Mouse (Mus musculus) forelimb bud, embryonic 11.5 days (tissue): Measurements from ENCODE around the gene Zfp664.

Experiments used
- DNase-seq: peaks from one replicate; pipeline ENCODE4 v3.0.0-alpha.2; 2012; ENCODE audit warnings: low read depth, low spot score

Zfp664 gene

DNA sequence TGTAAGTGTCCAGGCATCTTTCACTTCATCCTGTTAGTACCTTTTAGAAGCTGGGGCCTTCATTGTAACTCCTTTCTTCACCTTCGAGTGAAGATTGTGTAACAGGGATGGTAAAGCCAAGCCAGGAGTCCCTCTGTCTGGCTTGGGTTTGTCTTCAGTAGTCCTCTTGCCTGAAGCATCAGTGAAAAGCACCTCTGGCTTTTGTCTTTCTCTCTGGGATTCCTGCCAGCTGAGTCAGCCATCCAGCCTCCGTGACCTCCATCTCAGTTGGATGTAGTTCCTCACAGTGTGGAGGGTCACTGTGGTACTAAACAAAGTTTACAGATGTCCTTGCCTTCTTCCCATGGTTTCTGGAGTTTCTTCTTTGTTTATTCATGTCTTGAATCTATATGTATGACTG lies 9.5 kb downstream of the Zfp664 start:
- DNase-seq, result no peak

DNA sequence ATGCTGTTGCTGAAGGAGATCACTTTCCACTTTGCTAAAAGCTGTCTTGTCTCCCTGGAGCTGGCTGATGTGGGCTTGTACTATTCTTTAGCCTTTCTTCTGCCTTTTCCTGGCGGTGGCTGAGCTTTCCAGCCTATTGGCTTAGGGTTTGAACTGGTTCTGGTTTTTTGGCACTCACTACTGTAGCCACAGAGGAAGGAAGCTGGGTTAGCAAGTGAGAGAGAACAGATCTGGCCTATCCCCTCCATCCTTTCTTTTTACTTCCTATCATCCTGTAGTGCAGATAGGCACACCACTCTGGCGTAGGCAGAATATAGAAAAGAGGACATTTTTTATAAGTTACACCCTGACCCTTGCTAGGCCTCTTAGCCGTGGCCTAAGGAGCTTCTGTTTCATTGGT lies 10.6 kb downstream of the Zfp664 start:
- no peak for DNase-seq

DNA sequence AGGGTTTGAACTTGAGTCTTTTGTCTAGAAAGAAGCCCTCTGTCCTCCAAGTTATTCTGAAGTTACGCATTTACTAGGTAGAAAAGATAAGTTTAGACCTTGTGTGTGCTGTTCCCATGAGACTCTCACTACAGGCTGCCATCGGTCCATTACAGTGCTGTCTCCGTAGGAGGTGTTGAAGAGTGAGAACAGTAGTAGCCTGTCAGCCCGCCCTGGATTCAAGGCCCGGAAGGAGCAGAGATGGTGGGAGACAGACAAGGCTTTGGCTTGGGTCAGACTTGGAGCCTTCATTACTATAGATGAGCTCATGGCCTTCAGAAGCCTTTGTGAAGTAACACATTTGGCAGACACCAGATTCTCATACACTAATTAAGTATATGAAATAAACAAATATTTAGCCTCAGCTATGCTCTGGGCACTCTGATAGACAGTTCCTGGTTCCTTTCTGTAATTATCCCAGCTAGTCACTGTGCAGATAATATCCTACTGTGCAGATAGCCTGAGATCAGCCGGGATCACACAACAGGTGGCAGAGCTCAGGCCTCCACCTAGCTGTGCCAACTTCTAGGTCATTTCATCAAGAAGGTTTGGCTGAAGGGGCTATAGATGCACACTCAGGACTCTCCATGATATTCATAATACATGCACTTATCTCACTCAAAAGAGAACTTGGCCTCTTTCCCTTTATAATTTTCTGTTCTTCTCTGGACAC lies 11.6 kb downstream of the Zfp664 start:
- no peak for DNase-seq

DNA sequence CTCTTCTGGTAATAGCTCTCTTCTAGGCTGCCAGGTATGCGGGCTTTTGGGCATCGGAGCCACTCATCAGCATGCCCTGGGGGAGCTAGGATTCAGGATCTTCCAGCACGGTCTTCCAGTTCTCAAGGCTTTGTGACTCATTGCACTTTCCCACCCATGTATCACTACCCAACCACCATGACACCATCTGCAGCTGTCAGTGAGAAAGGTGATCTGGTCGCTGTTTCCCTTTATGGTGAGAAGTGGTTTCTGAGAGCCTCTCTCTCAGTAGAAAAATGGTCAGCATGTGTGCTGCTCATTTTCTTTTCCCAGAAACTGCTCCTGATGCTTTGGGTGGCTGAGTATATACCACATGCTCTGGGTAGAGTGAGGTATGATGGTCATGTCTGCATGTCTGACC lies 16.8 kb downstream of the Zfp664 start:
- DNase-seq, result no peak

DNA sequence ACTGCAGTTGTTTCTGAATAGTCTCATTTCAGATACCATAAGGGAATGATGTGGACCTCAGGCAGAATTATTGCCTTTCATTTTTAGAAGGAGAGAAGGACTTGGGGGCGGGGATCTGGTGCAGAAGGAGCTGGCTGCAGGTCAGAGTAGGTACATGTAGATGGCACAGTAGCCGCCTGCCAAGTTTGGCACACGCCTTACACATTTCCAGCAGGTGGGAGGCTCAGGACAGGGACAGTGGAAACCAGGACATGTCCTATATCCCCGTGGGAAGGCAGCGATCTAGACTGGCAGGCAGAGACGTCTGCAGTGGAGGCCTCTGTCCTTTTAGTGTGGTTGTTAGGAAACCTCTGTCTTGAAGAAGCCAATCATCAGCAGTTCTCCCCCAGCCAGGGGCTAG lies 17.3 kb downstream of the Zfp664 start:
- no peak for DNase-seq

DNA sequence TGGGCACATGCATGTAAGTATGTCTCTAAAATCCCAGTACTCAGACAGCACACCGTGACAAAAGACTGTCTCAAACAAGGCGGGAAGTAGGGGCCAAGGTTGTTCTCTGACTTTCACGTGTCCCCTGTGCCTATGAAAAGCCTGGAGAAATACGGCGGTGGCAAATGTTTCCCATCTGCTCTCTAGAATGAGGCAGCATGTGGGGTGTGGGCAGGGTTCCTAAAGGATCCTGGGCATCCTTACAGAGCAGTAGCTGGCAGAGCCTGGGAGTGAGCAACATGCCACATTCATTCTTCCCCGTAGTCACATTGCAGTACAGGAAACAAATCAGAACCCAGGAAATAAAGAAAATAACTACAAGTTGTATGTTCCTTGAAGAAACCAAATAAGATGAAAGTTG lies 21.4 kb downstream of the Zfp664 start:
- no peak for DNase-seq

DNA sequence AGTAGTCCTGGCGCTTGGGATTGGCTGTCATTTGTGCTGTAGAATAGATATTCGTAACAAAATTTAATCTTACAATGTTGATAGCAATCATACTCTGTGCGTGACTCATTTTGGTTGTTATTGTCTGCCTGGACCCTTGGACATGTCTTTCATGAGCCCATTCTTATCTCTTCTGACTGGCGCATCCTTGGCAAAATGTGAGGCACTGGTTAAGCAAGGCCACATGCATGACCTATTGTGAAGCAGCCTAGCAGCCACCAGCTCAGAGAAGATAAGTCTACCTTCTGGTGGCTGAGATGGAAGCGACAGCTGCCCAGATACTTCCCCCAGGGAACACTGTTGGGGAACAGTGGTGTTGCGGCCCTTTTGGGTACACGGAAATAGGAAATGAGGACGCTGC lies 26.2 kb downstream of the Zfp664 start:
- DNase-seq, result no peak

DNA sequence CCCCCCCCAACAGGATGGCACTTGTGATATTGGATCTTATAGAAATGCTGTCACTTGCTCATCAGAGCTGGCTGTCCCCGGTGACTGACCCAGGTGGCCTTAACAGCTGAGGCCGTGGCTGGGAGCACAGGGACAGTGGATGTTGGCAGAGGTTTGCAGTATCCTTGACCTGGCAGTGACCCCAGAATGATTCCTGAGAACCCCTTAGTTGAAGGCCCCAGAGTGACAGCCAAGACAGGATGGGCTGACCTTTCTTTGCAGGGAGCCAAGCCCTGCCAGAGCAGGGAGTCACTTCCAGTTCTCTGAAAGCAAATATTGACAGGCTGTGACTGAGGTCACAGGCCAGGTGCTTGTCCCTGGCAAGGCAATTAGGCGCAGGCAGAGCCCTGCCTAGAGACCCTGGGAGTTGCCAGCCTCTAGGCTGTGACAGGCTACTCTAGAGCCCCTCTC lies 29.5 kb downstream of the Zfp664 start:
- no peak for DNase-seq

DNA sequence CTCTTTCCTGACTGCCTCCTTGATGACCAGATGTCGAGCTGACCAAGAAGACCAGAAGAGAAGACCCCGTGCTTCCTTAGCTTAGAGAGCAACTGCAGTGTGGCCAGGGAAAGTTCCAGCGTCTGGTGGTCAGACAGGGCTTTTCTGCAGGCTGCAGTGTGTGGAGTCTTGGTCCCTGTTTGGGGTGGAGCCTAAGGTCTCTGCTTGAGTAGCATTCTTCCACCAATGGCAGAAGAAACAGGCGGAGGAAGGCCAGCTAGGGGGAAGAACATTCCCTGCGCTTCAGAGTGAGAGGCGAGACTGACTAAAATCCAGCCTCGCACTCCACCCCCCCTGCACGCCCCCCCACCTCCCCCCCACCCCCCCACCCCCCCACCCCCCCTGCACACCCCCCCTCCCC lies 33.6 kb downstream of the Zfp664 start:
- no peak for DNase-seq

DNA sequence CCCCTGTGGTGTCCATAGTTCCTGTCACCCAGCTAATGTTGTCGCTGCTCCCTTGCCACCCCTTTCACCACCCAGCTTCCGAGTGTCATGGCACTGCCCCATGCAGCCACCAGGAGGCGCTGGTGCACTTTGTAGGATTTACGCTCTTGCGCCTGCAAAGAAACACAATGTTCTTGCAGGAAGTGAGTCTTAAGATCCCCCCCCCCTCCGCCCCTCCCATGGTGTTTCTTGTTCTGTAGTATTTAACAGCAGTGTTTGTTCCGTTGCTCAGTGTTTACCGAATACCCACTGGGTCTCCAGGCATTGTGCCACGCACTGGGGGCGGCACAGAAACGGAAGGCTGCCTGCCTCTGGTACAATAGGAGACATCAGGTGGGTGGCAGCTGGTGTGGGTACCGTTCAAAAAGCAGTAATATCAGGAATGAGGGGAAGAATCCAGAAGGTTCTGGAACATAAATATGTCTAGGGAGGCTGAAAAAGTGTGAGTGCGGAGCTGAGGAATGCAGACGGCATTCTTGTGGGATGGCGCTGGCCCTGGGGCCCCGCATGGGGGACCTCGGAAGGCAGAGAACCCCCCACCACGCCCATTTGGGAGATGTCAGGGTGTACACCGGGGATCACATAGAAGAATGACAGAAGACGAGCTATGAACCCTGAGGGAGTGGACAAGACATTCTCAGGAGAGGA lies 37.6 kb downstream of the Zfp664 start:
- peak; percentile 79 for DNase-seq

DNA sequence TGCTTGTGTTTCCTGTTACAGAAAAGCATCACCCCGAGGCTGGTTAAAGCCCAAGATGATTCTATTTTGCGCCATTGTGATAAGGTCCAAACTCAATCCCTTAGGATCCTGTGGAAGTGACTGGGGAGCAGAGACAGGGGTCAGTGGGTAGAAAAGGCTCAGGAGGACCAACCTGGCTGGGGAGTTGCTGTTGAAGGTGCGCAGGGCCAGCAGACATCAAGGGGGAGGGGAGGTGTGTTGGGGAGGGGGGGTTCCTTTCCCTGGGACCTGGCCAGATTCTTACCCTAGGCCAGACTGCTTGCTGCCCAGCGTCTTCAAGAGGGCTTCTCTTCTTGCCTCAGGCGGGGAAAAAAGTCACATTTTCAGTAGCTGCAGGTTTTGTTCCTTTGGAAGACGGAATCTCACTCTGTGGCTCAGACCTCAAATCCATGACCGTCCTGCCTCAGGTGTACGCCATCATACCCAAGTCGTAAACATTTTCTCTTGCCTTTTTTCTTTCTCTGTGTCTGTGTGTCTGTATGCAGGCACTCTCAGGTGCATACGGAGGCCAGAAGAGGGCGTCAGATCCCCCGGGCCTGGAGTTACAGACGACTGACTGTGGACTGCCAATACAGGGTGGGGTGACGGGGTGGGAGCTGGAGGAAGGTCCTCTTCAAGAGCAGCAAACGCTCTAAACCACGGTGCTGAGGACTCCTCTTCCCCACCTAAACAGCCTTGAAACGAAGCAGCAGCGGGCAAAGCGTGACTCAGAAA lies 38.4 kb downstream of the Zfp664 start:
- no peak for DNase-seq

DNA sequence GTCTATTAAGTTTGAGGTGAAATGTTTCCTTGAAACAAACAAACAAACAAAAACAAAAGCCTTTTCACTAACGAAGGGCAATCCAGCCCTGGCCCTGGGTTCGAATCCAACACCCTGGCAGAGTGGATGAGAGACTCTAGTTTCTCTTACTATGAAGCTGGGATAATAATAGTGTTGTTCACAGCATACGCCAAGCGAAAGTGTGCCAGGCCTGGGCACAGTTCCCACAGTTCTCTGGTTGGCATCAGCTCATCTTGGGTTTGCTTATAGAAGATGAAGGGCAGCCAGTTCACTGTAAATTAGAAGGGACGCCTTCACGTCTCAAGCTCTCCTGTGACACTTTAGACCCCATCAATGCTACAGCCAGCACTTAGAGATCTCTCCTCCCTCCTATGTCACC lies 39.2 kb downstream of the Zfp664 start:
- no peak for DNase-seq

DNA sequence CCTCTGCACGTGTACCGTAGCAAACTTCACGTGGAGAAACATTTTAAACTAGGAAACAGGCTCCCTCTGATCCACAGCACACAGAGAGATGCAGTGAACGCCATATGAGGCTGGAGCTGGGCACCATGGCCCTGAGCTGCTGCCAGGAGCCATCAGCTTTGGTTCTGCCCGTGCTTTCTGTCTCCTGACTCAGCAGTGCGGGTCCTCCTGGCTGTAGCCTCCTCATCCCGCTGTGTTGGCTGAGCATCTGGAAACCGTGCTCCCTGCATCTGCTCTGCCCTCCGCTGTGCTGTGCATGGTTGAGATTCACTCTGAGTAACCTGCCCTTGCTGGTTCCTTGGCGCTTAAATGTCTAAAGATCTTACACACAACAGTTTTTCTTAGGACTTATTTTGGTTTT lies 39.7 kb downstream of the Zfp664 start:
- DNase-seq, result no peak

DNA sequence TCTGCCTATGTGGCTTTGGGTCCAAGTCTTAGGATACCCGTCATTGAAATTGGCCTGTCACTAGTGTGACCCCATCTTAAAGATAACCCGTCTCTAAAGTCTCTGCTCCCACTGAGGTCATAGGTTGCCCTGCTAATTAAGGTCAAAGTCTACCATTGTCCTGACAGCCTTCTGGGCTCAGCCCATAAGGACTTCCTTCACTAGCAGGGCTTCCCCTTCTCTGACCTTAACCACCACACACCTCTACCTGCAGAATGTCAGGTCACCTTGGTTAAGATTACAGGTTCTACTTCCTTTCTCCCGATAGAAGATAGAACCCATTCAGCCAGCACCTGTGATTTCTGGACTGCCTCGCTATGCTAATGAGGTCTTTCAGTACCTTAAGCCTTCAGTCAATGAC lies 41.4 kb downstream of the Zfp664 start:
- DNase-seq, result no peak

DNA sequence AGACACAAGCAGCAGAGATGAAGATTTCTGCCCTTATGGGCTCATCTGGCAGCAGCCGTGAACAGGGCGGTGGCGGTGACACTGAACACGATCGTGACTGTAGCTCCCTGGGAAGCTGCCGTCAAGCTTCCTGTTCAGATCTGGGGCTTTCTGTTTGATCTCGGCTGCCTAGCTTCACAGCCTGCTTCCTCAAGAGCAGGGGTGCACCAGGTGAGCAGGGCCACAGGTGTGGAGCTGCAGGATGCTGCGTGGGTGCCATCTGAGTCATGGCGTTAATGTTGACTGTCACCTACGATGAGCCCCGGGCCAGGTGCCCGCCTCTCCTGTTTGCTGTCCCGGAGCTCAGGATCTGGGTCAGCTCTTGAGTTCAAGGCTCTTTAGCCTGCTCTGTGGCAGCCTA lies 44.4 kb downstream of the Zfp664 start:
- no peak for DNase-seq

DNA sequence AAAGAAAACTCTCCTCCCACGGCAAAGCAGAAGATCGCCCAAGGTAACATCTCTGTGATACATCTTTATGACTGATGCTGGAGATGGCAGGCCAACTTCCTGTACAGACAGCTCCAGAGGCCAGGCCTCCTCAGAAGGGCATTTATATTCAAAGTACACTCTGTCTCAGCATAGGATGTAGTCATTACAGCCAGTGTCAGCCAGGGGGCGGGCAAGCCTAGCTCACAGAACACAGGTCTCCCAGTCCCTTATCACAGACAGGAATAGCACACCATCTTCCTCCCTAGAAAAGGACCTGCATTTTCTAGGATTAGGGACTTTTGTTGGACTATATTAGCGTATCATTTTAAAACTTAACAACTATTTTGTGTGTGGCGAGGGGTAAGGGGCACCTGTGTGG lies 46.4 kb downstream of the Zfp664 start:
- DNase-seq, result peak; percentile 55

DNA sequence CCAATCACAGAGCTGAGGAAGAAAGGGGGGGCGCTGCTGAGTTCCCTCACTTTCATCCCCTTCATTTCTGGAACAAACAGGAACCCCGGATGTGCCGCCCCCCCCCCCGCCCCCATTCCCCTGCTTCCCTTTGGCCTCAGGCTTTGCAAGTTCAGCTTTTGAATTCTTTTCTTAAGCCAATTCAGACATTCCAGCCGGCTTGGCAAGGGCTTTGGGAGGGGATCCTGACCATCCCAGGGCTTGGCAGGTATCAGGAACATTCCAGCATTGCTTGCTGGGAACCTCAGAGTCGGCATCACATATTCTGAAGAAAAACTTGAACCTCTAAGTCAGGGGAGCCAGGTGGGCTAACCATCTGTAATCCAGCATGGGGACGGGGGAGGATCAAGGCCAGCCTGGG lies 49.8 kb downstream of the Zfp664 start:
- DNase-seq, result no peak

DNA sequence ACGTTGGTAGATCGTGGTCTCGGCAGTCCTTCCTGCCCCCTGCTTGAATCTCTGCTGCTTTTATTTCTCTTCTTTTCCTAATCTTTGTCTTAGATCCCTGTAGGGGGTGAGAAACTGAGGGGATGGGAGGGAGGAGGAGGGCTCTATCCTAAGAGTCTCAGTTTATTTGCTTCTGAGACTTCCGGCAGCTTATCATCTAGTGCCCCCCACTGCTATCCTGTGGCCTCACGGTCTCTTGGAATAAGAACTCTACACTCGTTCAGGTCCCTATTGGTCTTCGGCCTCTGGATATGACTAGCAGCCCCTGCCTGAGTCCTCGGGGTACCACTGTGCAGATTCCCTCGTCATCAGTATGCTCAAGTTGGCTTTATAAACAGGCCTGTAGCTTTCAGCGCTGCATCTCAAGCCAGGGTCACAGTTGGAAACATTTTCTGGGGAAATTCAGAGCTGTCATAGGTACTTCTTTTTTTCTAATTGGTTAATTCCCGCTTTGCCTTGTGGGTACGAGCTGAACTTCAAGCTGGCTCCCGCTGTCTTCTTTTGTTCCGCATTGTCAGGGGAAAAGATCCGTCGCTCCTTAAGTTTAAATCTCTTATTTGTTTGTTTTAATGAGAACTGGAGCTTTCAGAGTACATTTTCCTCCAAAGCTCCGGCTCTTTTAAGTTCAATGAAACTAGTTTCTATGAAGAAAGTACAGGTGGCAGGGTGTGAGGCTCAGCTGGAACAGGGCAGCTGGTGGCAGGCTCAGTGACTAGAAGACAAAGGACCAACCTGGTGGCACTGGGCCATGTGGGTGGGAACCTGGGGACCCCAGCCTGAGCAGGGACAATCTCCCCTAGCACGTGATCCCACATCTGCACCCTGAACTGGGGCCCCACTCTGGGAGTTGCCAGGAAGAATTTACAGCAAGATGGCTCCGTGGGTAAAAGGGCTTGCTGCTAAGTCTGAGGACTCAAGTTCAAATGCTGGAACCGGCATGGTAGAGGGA lies 50.7 kb downstream of the Zfp664 start:
- no peak for DNase-seq

DNA sequence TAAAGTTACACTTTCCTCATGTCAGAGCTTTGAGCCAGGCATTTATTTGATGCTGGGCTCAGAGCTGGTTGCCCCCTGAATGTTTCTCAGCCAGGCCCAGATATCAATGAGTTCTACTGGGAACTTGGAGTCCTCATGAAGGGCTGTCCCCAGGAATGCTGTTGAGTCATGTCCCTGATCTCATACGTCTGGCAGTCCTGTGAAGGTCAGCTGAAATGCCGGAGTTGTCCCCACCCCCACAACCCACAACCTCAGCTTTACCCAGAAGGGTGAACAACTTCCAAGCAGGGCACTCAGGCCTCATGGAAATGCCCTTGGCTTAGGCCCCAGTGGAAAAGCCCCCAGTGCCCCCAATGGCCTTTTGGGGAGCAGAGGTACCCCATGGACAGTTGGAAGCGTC lies 57.3 kb downstream of the Zfp664 start:
- DNase-seq, result no peak

DNA sequence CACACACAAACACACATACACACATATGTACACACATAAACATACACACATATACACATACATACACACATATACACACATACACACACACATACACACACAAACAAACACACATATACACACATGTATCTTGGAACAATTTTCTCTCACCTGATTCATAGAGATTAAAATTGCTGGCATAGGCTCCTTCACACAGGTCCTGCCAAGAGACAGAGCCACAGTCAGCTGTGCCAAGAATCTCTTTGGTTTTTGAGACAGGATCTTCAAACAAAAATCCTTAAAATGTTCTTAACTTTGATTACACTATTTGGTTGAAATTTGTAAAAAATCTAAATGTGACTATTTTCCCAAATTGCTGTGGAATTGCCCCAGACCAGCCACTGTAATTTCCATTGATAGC lies 58.9 kb downstream of the Zfp664 start:
- DNase-seq, result no peak
